Mouse (Mus musculus): Measurements from ENCODE around the gene Scn4b. TPM values are rescaled to one million over a fixed set of nuclear protein-coding genes. Genes with fewer than 3 reads are reported as not detected.

Gene Scn4b
- total RNA-seq, 2 experiments from 2014 or later, result 2.4 to 2.7 TPM

DNA sequence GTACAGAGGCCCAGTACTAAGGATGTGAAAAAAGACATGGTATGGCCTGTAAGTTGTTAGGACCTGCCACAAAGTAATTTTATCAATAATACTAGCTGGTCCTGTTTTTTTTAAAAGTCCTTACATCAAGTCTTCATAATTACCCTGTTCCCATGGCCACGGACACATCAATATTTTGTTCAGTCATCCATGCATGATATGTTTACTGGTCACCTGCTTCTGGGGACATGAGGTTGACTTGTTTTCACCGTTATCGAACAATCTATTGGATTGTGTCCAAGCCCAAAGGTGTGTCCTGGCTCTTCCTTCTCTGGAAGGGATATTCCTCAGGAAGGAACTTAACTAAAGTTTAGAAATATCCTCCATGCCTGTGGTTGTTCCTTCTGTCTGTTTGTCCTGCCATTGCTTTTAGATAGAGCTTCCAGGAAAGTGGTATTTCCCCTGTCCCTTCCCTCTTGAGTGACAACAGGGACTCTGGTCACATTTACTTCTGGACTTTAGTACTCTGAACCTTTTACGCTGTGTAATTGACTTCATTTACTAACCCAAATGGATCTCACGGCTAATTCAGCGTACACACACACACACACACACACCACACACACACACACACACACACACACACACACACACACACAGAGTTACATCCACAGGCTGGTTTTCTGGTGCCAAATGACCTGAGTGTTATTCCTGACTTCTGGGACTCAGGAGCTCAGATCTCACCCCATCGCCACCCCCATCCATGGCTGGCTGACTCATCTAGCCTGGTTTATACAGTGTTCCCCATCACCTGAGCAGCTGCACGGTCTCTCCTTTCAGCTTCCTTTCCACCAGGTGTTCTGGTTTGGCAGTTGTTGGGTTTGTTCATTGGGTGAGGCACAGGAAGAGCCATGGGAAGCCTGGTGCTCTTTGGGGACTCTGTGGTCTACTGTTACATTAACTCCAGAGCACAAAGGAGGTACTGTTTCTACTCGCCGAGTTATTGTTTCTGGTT is 50.7 kb downstream of the Scn4b start:
- no peak for DNase-seq (ENCODE audit: low spot score in 2 of 2)

DNA sequence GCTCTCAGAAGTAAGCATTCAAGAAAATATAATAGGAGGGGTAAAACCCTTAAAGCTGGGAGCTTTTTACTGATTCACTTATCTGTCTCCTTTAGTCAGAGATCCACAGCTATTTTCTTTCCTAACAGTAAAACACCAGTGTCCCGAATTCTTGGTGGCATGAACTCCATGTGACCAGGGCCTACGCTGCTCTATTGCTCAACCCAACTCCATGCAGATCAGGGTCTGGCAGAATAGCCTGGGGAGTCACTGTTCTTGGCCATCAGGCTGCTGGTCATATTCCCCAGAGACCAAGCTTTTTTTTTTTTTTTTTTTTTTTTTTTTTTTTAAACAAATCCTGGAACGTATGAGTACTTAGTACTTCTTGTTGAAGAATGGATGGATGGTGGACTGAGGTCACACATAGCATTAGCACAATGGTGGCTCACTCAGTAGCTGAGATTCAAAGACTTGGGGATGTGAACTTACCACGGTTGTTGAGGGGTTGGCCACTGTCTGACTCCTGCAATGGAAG is 51.5 kb downstream of the Scn4b start:
- no peak for DNase-seq (ENCODE audit: low spot score in 2 of 2)

DNA sequence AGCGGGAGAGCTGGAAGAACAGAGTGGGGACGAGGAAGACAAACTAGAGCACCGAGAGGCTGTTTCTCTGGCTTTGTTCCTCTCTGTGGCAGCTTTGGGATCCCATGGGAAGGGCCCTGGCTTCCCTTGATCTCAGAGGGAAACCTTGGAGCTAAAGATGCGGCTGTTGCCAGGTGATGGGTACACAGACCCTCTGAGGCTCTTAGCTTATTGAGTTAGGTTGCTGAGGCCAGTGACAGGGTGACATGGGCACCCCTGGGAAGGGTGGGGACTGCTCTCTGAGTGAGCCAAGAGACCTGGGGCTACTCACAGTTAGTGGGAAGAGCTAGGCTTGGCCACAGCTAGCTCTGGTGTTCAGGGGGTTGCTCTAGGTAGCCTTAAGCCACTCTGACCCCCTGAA is 57.3 kb downstream of the Scn4b start:
- no peak for DNase-seq (ENCODE audit: low spot score in 2 of 2)

DNA sequence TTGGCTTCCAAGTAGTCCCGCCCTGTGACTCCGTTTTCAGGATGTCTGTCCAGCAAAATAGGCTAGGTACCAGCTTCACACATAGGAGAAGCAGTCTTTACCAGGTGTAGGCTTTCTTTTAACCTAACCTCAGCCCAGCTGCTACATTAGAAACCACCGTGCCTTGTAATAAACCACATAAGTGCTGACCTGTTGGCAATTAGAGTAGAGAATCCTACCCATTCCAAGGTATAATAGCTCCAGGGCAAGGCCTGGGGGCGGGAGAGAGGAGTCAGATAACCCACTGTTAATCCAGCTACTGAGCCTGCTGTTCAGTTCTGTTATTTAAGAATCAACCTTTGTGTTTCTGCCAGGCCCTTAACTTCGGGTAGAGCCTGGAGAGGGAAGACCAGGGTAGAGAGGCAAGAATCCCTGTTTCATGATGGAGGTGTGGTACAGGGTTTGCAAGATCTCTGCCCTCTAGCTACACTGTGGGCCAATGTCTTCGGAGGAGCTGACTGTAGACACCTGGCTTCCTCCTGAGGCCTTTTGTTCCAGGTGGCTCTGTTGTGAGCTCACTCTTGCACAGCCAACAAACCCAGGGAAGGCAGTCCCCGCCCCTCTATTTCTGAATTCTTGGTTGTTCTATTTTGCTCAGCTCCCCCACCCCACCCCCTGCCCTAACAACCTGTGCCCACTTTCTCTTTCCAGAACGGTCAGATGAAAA is 58.1 kb downstream of the Scn4b start:
- DNase-seq (ENCODE audit: low spot score in 2 of 2), result no peak

DNA sequence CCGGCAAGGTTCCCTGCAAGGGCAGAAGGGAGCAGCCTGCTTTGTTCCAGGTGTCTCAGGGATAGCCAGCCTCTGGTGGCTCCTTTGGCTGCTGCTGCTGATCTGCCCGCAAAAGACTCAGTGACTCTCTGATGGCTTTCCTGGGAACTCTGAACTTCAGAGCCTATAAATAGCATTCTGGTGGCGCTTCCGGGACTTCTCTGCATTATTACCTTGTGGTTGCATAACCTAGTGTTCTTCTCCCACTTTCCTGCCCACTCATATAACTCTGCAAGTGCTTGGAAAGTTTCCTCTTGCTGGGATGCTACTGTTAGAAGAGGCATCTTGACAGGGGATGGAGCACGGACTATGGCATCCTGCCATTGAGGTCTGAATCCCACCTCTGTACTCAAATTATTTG is 59.4 kb downstream of the Scn4b start:
- no peak for DNase-seq (ENCODE audit: low spot score in 2 of 2)

DNA sequence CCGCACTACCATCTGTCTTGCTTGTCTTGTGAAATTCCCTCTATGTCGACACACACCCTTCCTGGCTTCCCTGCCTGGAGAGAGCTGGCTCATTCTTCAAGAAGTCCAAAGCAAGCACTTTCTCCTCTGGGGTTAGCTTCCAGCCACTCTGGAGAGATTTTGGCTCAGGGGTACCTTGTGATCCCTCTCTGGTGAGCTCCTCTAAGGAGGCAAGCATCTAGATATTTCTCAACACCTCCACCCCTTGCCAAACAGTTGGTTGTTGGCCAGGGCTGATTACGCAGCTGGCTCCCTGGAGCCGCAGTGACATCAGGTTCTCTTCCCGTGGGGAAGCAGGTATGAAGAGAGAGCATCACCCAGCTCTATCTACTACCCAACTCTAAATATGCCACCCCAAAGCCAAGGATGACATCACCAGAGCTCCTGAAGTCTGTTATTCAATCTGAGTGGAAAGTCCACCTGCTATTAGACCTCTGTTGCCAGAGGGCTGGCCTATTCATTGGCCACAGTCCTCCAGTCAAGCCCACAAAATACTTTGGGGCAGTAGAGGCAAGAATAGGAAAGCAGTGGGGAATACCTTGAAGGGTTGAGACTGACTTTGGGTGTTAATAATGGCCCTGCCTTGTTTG is 63.2 kb downstream of the Scn4b start:
- DNase-seq (ENCODE audit: low spot score in 2 of 2), result no peak

DNA sequence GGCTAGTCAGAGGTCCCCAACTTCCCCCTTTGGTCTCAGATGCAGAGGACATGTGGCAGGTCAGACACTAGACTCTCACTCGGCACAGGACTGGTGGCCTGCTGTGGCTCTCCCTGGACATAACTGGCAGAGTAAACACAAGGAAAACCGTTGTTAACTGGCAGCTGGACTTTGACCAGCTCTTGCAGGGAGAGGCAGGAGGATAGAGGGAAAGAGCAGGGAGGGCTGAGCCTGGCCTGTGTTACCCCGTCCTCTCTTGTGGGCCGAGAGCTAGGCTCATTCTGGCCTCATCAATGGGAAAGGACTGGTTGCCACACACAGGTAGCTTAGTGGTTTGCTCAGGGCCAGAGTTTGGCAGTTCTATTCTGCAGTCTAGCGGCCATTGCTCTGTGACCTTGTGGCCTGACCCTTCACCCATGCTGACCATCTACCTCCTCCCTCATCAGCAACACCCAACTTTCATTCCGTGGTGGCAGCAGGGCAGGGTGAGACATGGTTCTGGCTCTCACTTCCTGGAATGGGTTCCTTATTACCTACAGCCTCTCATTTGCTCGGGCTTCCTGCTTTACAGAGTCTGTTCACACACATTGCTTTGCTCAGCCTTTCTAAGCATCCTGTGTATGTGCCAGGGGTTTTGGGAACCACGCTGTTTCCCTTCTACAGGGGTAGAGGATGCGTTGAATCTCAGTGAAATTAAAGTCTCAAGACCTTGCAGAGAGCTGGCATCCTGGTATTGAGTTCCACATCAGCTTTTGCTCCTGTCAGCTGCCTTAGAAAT is 64.0 kb downstream of the Scn4b start:
- no peak for DNase-seq (ENCODE audit: low spot score in 2 of 2)

Other genes starting within 250 kb of the Scn4b start
- gene Atp5l, start 217.7 kb upstream of the Scn4b start, total RNA-seq (2021), result 100 to 1,000 TPM; 394 to 460 TPM
- gene Ube4a, start 172.8 kb upstream of the Scn4b start, total RNA-seq (2021), result 100 to 1,000 TPM in 1 of 2 experiments, 10 to 100 TPM in 1; 92.4 to 104 TPM
- not detected for gene Cd3g, start 158.0 kb upstream of the Scn4b start, total RNA-seq (2021)
- not detected for gene Cd3d, start 156.6 kb upstream of the Scn4b start, total RNA-seq (2021)
- not detected for gene Cd3e, start 128.8 kb upstream of the Scn4b start, total RNA-seq (2021)
- gene Mpzl2, start 98.6 kb upstream of the Scn4b start, total RNA-seq (2021), result 1 to 10 TPM in 1 of 2 experiments, under 1 TPM in 1; 0.39 to 1.1 TPM
- gene Mpzl3, start 83.2 kb upstream of the Scn4b start, total RNA-seq (2021), result 1 to 10 TPM; 3.1 to 3.7 TPM
- not detected for gene Jaml, start 59.2 kb upstream of the Scn4b start, total RNA-seq (2021)
- gene Scn2b, start 20.6 kb upstream of the Scn4b start, total RNA-seq (2021), result 10 to 100 TPM; 75.1 to 79.0 TPM
- under 1 TPM in 1 of 2 experiments, not detected in 1; 0.20 TPM for gene BC049352, start 43.6 kb downstream of the Scn4b start, total RNA-seq (2021)
- gene Tmprss4, start 65.7 kb downstream of the Scn4b start, total RNA-seq (2021), result not detected
- gene Il10ra, start 130.8 kb downstream of the Scn4b start, total RNA-seq (2021), result 1 to 10 TPM; 1.9 to 2.2 TPM
- gene Tmprss13, start 180.7 kb downstream of the Scn4b start, total RNA-seq (2021), result not detected
- gene Fxyd6, start 231.8 kb downstream of the Scn4b start, total RNA-seq (2021), result 100 to 1,000 TPM; 288 to 309 TPM

Data from layer of hippocampus, postnatal 10 days (tissue).